Mouse (Mus musculus) limb, embryonic 11.5 days (tissue): ENCODE measurements around the gene Hoxb4. TPM values are rescaled to one million over a fixed set of nuclear protein-coding genes. Genes with fewer than 3 reads are reported as not detected.

Source experiments
- ATAC-seq: fragments of 200-750 bp; cut with Nextera tagmentation; 2 replicates; pipeline ENCODE4 v1.8.0; 2017; ENCODE audit warnings: low read depth; ENCODE audit not compliant: insufficient number of reproducible peaks, low FRiP score, low TSS enrichment
- DNase-seq: peaks from one replicate; pipeline ENCODE4 v3.0.0-alpha.2; 2015; ENCODE audit warnings: low spot score
- H3K27ac ChIP-seq: fragments of 300-500 bp; sonication (generic); replicated peaks from 2 replicates; pipeline ENCODE4 v1.5.1; 2014; ENCODE audit warnings: low read depth, mild to moderate bottlenecking, low read length
- H3K27me3 ChIP-seq: fragments of 300-500 bp; sonication (generic); 2 replicates; pipeline ENCODE4 v1.6.1; 2014; ENCODE audit warnings: mild to moderate bottlenecking, low read length, mixed read lengths; ENCODE audit not compliant: control insufficient read depth, insufficient read depth
- H3K36me3 ChIP-seq: fragments of 300-500 bp; sonication (generic); 2 replicates; pipeline ENCODE4 v1.6.1; 2014; ENCODE audit warnings: mild to moderate bottlenecking, low read length, moderate library complexity, mixed read lengths; ENCODE audit not compliant: control insufficient read depth, insufficient read depth
- H3K4me1 ChIP-seq: fragments of 300-500 bp; sonication (generic); 2 replicates; pipeline ENCODE4 v1.6.1; 2014; ENCODE audit warnings: low read length, mixed read lengths; ENCODE audit not compliant: control insufficient read depth, insufficient read depth
- H3K4me2 ChIP-seq: fragments of 300-500 bp; sonication (generic); 2 replicates; pipeline ENCODE4 v1.6.1; 2014; ENCODE audit warnings: low read depth, mild to moderate bottlenecking, moderate library complexity; ENCODE audit not compliant: severe bottlenecking
- H3K4me3 ChIP-seq: fragments of 300-500 bp; sonication (generic); 2 replicates; pipeline ENCODE4 v1.5.1; 2014; ENCODE audit warnings: low read depth, low read length
- H3K9ac ChIP-seq: fragments of 300-500 bp; sonication (generic); 2 replicates; pipeline ENCODE4 v1.6.1; 2014; ENCODE audit warnings: mild to moderate bottlenecking, low read length
- H3K9me3 ChIP-seq: fragments of 300-500 bp; sonication (generic); 2 replicates; pipeline ENCODE4 v1.6.1; 2016; ENCODE audit warnings: low read length; ENCODE audit not compliant: control insufficient read depth
- WGBS: fragments of 180-500 bp; shearing (Covaris S2); extraction: QIAGEN DNeasy Blood & Tissue Kit; methylation state at CpG from one replicate; pipeline ENCODE4 v1.1.7; 2014; 5-methylcytosine and 5-hydroxymethylcytosine counted together
- polyA plus RNA-seq: library from polyadenylated mRNA; unstranded; fragments of >200 nt; fragmentation: Nextera tagmentation; extraction: Ambion mirVana; gene quantifications from 2 replicates; pipeline ENCODE4 v1.2.1, GENCODE M21; 2014

Hoxb4 gene
- polyA plus RNA-seq, 1 experiment from 2014 or later = 0.45 TPM

- H3K27ac ChIP-seq = no peak overlapping the region
- 1% methylated on average over 34 of the region's 35 CpGs for WGBS
- DNase-seq (no peak), ATAC-seq (no peak)
- peak overlapping the region; percentile 14; the same call in 1 of the 2 replicates for H3K4me3 ChIP-seq
- H3K27me3 ChIP-seq = peaks cover 99% of the 10 kb centered on the region
- H3K36me3 ChIP-seq = no peaks in the 10 kb centered on the region
- H3K4me1 ChIP-seq = peaks cover 27% of the 10 kb centered on the region
- H3K9me3 ChIP-seq = no peaks in the 10 kb centered on the region
- peak overlapping the region; percentile 32; the same call in 1 of the 2 replicates for H3K4me2 ChIP-seq
- H3K9ac ChIP-seq = 0 out of 2 replicates have a peak overlapping the region, but pooled peaks have one; percentile 17
These were observed 17.6 kb upstream of the Hoxb4 start for GRCm38 (mm10) chr11:96300354-96301063.

GRCm38 (mm10) chr11:96301064-96301431 is 17.0 kb upstream of the Hoxb4 start:
- Histone ChIP-seq H3K9me3 (no peaks in the 10 kb centered on the region), H3K9ac (no peak overlapping the region), H3K4me3 (peak overlapping the region; percentile 14; the same call in 1 of the 2 replicates), H3K27ac (no peak overlapping the region), H3K4me1 (peaks cover 23% of the 10 kb centered on the region), H3K36me3 (no peaks in the 10 kb centered on the region), H3K4me2 (peak overlapping the region; percentile 32; the same call in 1 of the 2 replicates), H3K27me3 (peaks cover 99% of the 10 kb centered on the region)
- WGBS = 8% methylated on average over 10 of the region's 10 CpGs
- no peak for DNase-seq
- ATAC-seq = no peak

- 3% methylated on average over 15 of the region's 15 CpGs for WGBS
- H3K9me3 ChIP-seq = no peaks in the 10 kb centered on the region
- no peak overlapping the region for H3K4me2 ChIP-seq
- ATAC-seq = no peak
- peaks cover 99% of the 10 kb centered on the region for H3K27me3 ChIP-seq
- no peak overlapping the region for H3K27ac ChIP-seq
- no peak overlapping the region for H3K9ac ChIP-seq
- H3K4me3 ChIP-seq = no peak overlapping the region
- no peaks in the 10 kb centered on the region for H3K36me3 ChIP-seq
- peaks cover 23% of the 10 kb centered on the region for H3K4me1 ChIP-seq
- no peak for DNase-seq
These were observed 16.2 kb upstream of the Hoxb4 start for GRCm38 (mm10) chr11:96301837-96302236.

- Histone ChIP-seq H3K9ac (no peak overlapping the region), H3K27me3 (peaks cover 97% of the 10 kb centered on the region), H3K27ac (no peak overlapping the region), H3K36me3 (no peaks in the 10 kb centered on the region), H3K4me1 (peaks cover 23% of the 10 kb centered on the region), H3K9me3 (no peaks in the 10 kb centered on the region), H3K4me3 (no peak overlapping the region), H3K4me2 (no peak overlapping the region)
- DNase-seq = no peak
- no peak for ATAC-seq
- 5% methylated on average over 23 of the region's 23 CpGs for WGBS
These were observed 15.5 kb upstream of the Hoxb4 start for GRCm38 (mm10) chr11:96302381-96303150.

GRCm38 (mm10) chr11:96303151-96304099 is 14.6 kb upstream of the Hoxb4 start, which contains the start of gene Hoxb5:
Hoxb5 (plus strand) TSS chr11:96303336.
- H3K27ac ChIP-seq = no peak within 1 kb of the TSS

GRCm38 (mm10) chr11:96304381-96305195 is 13.5 kb upstream of the Hoxb4 start:
- H3K4me3 ChIP-seq = peak overlapping the region; percentile 28
- H3K27ac ChIP-seq = no peak overlapping the region

More at GRCm38 (mm10) chr11:96303151-96304099, 14.6 kb upstream of the Hoxb4 start, which contains the start of gene Hoxb5:
- Histone ChIP-seq H3K27me3 (peaks cover 96% of the 10 kb centered on the region), H3K9ac (peak within 1 kb of the TSS; percentile 56), H3K4me3 (peak within 1 kb of the TSS; percentile 28), H3K36me3 (no peaks in the 10 kb centered on the region), H3K9me3 (no peaks in the 10 kb centered on the region), H3K4me1 (peaks cover 23% of the 10 kb centered on the region), H3K4me2 (peak within 1 kb of the TSS; percentile 48)
- WGBS = under 1% methylated on average over 69 of the region's 69 CpGs
- DNase-seq = peak; percentile 93
- ATAC-seq = no peak

GRCm38 (mm10) chr11:96305505-96306182 is 12.4 kb upstream of the Hoxb4 start:
- Histone ChIP-seq H3K4me2 (no peak overlapping the region), H3K27ac (no peak overlapping the region), H3K4me3 (no peak overlapping the region), H3K4me1 (peaks cover 21% of the 10 kb centered on the region), H3K9me3 (no peaks in the 10 kb centered on the region), H3K9ac (no peak overlapping the region), H3K27me3 (peaks cover 93% of the 10 kb centered on the region), H3K36me3 (no peaks in the 10 kb centered on the region)
- no peak for ATAC-seq
- DNase-seq = no peak
- WGBS = 30% methylated on average over 6 of the region's 6 CpGs

More at GRCm38 (mm10) chr11:96304381-96305195, 13.5 kb upstream of the Hoxb4 start:
- Histone ChIP-seq H3K9me3 (no peaks in the 10 kb centered on the region), H3K4me2 (peak overlapping the region; percentile 48), H3K27me3 (peaks cover 96% of the 10 kb centered on the region), H3K4me1 (peaks cover 22% of the 10 kb centered on the region), H3K36me3 (no peaks in the 10 kb centered on the region), H3K9ac (no peak overlapping the region; the same call in 1 of the 2 replicates)
- ATAC-seq (no peak), DNase-seq (no peak)
- WGBS = 1% methylated on average over 38 of the region's 38 CpGs
